Mouse (Mus musculus) ES-Bruce4 (cell line): ENCODE results near the gene Dapk2.

ENCODE experiments used
- CTCF ChIP-seq: IDR thresholded peaks from one replicate; pipeline ENCODE4 v1.8.1; 2011; ENCODE audit warnings: low read depth, low read length
- POLR2A ChIP-seq: IDR thresholded peaks from one replicate; pipeline ENCODE4 v1.8.1; 2011; ENCODE audit warnings: low read length; ENCODE audit not compliant: insufficient read depth

- TF ChIP-seq CTCF (no peak), POLR2A (no peak)
These were observed 125.7 kb downstream of the Dapk2 start for GRCm38 (mm10) chr9:66283565-66284203.
